Mouse (Mus musculus) brain, embryonic 14.5 days (tissue): Measurements from ENCODE around the gene Zfp568. TPM values are rescaled to one million over a fixed set of nuclear protein-coding genes. Genes with fewer than 3 reads are reported as not detected.

ENCODE experiments used
- DNase-seq: peaks from one replicate; pipeline ENCODE4 v3.0.0-alpha.2; 2011; ENCODE audit warnings: low read depth
- CTCF ChIP-seq: fragments of 200-500 bp; IDR thresholded peaks from 2 replicates; pipeline ENCODE4 v1.5.1; 2012; ENCODE audit warnings: inconsistent platforms, mild to moderate bottlenecking, moderate library complexity, borderline replicate concordance; ENCODE audit not compliant: insufficient read depth, insufficient read length; ENCODE audit errors: extremely low read depth
- POLR2A ChIP-seq: fragments of 200-500 bp; IDR thresholded peaks from 2 replicates; pipeline ENCODE4 v1.6.1; 2012; ENCODE audit warnings: mild to moderate bottlenecking, inconsistent platforms, borderline replicate concordance; ENCODE audit not compliant: poor library complexity, insufficient read depth, insufficient read length, severe bottlenecking; ENCODE audit errors: extremely low read depth
- polyA plus RNA-seq: library from polyadenylated mRNA; depleted of rRNA; stranded (reverse); fragments of >200 nt; gene quantifications from 2 replicates; pipeline ENCODE4 v1.2.3, GENCODE M21; 2012

The Zfp568 gene
- polyA plus RNA-seq, 1 experiment, result 7.2 TPM

DNA sequence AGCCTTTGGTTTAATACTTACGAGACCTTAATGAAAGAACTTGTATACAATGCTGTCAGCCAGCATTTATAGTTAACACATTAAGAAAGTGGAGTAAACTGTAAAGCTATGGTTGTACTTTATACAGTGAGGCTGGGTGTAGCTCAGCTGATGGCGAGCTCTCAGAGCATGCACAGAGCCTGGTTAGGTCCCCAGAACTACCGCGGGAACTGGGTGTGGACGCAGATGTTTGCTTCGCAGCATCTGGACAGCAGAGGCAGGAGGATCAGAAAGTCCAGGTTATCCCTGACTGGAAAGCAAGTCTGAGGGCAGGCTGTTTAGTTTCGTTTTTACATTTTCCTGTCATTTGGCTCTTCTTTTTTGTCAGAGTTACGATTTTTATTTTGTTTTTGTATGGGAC, 8.9 kb downstream of the Zfp568 start:
- DNase-seq, result no peak
- no peak for TF ChIP-seq CTCF
- TF ChIP-seq POLR2A, result no peak

DNA sequence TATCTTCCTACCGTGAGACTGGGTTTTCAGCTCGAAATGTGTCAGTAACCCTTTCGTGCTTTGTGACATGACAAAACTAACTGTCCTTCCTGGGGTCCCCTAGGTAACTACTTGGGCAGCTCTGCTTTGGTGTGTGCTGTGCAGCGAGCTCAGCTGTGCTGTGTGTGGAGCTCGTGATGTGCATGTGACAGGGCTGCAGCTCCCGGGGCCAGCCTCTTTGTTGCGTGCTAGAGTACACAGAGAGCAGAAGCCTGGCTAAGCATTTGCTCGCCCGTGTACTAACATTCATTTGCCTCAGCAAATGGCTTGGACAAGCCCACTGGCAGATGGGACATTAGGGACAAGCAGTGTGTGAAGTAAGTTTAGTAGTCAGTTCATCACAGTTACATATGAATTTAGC, 9.6 kb downstream of the Zfp568 start:
- no peak for DNase-seq
- TF ChIP-seq POLR2A, result no peak
- TF ChIP-seq CTCF, result no peak

DNA sequence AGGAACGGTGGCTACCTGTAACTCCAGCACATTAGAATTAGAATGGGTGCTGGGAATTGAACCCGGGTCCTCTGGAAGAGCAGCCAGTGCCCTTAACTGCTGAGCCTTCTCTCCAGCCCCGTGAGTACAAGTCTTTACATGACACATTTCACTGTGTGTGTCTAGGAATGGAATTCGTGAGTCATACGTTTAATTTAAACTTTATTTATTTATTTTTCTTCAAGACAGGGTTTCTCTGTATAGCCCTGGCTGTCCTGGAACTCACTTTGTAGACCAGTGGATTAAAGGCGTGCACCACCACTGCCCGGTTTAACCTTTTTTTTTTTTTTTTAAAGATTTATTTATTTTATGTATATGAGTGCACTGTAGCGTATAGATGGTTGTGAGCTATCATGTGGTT, 11.4 kb downstream of the Zfp568 start:
- no peak for DNase-seq
- TF ChIP-seq CTCF, result no peak
- no peak for TF ChIP-seq POLR2A

DNA sequence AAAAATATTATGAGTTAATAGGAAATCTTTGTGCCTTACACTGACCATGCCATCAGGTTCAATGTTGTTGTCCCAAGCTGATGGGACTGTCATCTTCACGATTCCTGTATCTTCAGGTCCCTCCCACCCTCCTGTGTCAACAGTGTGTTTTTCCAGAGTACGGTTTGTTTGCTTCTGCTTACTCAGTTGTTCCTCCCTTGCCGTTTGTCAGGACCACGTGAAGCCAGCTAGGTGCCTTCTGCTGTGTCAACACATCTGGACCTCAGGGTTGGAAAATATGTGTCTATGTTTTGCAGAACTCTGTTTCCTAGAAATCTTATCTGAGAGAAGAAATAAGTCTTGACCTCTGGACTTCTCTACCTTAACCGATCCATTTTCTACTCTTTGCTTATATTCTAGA, 16.8 kb downstream of the Zfp568 start:
- TF ChIP-seq POLR2A (no peak), CTCF (no peak)
- no peak for DNase-seq

DNA sequence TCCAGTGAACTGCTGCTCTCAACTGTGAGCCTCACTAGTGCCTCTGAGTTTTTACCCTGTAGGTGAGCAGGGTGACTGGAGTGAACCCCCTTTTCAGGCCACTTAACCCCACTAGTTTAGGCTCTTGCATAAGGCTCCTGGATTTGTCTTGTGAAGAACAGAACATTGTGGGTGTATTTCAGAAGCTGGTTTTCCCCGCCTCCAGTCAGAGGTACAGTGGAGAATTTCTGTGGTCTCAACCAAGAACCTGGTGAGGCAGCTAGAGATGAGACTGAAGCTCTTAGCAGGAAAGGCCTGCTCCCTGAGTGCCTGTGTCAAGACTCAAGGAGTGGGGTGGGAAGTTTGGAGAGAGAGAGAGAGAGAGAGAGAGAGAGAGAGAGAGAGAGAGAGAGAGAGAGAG, 23.8 kb downstream of the Zfp568 start:
- no peak for DNase-seq

DNA sequence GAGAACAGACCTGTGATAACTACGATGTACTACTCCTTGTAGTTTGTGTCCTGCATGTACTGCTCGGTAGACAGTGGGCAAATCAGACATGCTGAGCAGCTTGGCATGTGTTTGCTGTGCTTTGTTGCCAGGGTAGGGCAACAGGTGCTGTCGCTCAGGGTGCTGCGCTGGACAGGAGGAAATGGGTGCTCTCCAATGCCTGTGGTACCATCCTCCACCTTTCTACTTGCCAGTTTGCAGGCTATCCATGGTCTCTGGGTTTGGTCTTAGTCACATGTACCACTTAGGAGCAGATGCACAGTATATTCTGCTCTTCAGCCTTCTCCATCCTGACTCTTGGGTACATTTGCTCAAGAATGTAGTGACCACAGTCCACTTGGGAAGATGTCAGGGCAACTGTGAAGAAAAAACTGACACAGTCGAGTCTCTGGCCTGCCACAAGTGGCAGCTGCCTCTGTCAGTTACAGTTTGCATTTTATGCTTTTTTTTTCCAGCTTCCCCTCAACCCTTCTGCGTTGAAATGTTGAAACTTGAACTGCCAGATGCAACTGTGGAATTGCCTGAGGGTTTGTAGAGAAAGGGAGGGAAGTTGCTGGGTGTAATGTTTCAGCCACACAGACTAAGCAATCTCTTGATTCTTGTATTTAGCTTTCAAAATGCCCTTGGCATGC, 24.4 kb downstream of the Zfp568 start:
- TF ChIP-seq POLR2A (no peak), CTCF (no peak)
- DNase-seq, result peak; percentile 15

More for the DNA sequence above, 23.8 kb downstream of the Zfp568 start:
- TF ChIP-seq POLR2A, result no peak
- TF ChIP-seq CTCF, result no peak

DNA sequence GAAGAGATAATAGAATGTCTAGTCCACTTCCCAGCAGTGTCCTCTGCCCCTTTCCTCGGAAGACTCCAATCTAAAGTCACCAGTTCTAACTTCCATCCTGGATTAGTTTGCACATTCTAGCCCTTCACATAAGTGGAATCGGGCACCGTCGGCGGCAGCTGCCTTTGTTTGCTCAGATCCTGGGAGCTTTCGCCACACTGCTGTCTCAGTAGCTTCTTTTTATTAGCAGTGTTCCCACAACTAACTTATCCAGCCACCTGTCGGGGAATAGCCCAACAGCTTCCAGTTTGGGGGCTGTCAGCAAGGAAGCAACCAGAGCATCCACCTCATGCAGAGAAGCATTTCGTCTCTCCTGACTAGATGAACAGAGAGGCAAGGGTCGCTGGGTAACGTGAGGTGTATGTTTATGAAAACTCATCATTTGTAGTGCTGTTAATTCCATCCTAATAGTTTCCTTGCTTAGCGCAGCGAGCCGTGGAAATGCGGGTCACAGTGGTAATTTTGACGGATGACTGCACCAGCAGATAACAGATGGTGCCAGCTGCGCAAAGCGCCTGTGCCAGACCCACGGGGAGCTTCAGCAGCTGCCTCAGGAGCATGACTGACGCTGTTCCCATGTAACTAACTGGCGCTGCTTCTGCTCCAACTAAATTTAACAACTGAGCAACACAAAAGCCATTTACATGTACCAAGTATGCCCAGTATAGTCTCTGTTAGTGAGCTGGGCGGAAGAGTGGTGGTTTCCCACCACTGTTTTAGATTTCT, 25.7 kb downstream of the Zfp568 start:
- DNase-seq, result peak; percentile 86
- no peak for TF ChIP-seq POLR2A
- no peak for TF ChIP-seq CTCF

DNA sequence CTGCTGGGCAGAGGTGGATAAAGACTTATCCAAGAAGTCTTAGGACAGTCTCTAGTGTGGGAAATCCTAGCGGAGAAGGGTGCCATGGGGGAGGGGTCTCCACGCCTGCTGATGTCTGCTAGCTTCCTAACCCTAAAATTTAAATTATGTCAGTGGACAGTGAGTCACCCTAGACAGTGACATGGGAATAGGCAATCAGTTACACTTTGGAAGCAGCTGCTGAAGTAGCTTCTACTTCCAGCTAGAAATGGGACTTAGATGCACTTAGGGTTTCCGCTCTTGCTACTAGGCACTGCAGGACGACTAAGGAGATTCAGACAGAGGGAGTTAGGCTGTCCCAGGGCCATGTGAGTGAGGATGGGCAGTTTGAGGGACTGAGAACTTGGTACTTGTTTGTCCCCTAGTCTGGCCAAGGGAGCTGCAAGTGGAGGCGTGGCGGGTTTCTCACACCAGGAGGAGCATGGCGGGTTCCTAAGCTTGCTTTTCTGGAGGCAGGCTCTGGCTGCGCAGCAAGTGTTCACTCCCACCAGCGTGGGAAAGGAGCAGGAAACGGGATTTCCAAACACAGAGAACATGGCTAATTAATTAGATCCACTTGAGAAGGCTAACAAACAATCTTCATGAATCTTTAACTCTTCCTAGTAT, 26.9 kb downstream of the Zfp568 start:
- DNase-seq, result peak; percentile 12
- no peak for TF ChIP-seq CTCF
- no peak for TF ChIP-seq POLR2A

DNA sequence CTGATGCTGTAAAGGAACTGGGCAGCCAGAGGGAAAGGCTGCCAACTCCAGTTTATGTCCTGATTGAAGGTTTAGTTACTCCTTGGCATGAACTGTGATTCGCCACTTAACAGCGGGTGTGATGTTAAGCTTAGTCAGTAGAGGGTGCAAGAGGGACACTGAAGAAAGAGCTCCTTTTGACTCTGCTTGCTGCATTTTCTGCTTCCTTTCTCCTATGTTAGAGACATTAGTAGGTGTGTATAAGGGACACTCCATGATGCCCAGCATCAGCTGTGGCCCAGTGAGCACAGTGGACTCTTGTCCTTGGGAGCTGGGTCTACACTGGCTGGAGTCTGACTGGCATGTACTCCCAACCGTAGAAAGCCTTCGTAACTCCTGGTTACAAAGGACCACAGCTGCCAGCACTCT, 29.2 kb downstream of the Zfp568 start:
- TF ChIP-seq CTCF (peak; percentile 72; the same call in 1 of the 2 replicates), POLR2A (no peak)
- DNase-seq, result peak; percentile 85

DNA sequence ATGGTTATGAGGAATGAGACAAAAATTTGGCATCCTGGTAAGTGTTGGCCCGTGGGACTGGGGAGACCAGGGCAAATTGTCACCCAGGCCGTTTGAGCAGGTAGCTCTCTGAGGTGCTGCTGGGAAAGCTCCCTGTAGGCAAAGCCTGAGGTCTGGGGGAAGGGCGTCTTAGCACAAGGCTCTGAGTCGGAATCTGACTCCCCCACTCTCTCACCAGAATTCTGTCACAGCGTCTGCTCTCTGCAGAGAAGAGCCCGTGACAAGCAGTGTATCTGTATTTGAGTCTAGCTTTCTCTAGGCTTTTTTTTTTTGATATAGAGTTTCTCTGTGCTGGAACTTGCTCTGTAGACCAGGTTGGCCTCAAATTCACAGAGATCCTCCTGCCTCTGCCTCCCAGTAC, 33.5 kb downstream of the Zfp568 start:
- TF ChIP-seq CTCF (no peak), POLR2A (no peak)
- no peak for DNase-seq

DNA sequence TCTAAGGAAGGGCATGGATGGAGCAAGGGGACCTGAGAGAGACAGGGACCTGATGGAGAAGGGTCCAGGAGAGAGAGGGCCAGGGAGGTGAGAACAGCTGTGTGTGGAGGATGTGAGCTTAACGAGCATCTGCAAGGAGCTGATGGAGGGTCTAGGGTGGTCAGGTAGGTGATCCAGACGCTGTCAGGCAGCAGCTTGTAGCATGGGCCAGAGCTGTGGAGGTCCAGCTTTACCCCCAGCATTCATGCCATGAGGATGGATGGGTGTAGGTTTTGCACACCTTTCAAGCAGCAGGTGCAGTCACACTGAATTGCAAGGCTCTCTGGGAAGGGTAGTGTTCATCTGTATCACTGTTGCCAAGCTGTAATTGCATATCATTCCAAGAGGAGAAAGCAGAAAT, 35.8 kb downstream of the Zfp568 start:
- TF ChIP-seq POLR2A (no peak), CTCF (no peak)

More for the DNA sequence above, 35.8 kb downstream of the Zfp568 start:
- DNase-seq, result no peak
